16 mouse cellular contexts compared by ENCODE assay signal in genomic region chr12:32143151-32143550, GRCm38 (mm10).
DNase-seq lines count a peak whose midpoint lies in the region; ATAC-seq lines count a peak whose summit lies in the region.
"Had no signal": no experiment of that assay in that cellular context is flagged by ENCODE, and none has a peak within 500 bp of the region (broad histone marks: within the 10 kb centered on the region; RNA-seq: fewer than 3 reads in every experiment).

No protein-coding gene starts in this region.

- H3K27ac ChIP-seq in lung, embryonic 15.5 days, result no peak overlapping the region
- peak overlapping the region; percentile 7; the same call in 1 of the 2 replicates for H3K27ac ChIP-seq in brown adipose tissue, adult 24 weeks (replicated peaks; ENCODE audit: low read depth, low read length)
- no peak overlapping the region for H3K27ac ChIP-seq in intestine, embryonic 16.5 days (ENCODE audit: low read length)
- no peak overlapping the region for H3K27ac ChIP-seq in stomach, embryonic 15.5 days
- H3K27ac ChIP-seq: embryonic facial prominence, embryonic 15.5 days; heart, adult 2 months; hindbrain, embryonic 10.5 days had no signal

- DNase-seq in lung, postnatal 14 days, result no peak
- no peak for DNase-seq in layer of hippocampus, adult 9-11 months
- DNase-seq in right cerebral cortex, postnatal 36 days (ENCODE audit: low spot score in 2 of 2), result no peak
- DNase-seq: adrenal gland, adult 2 months; cerebellum, adult 11 months; heart, adult 2 months; kidney, adult 11 months; midbrain, embryonic 14.5 days had no signal

- WGBS in lung, embryonic 15.5 days, result 50% methylated on average over 4 of the region's 4 CpGs
- WGBS in intestine, embryonic 16.5 days, result 56% methylated on average over 4 of the region's 4 CpGs
- WGBS in stomach, embryonic 15.5 days, result 47% methylated on average over 4 of the region's 4 CpGs

- H3K9me3 ChIP-seq in lung, embryonic 15.5 days, result no peaks in the 10 kb centered on the region
- no peaks in the 10 kb centered on the region for H3K9me3 ChIP-seq in intestine, embryonic 16.5 days (ENCODE audit: control insufficient read depth, low read length)
- no peaks in the 10 kb centered on the region for H3K9me3 ChIP-seq in stomach, embryonic 15.5 days
- H3K9me3 ChIP-seq: embryonic facial prominence, embryonic 15.5 days; hindbrain, embryonic 10.5 days had no signal

- no peak overlapping the region for H3K9ac ChIP-seq in lung, embryonic 15.5 days
- no peak overlapping the region for H3K9ac ChIP-seq in intestine, embryonic 16.5 days (ENCODE audit: low read depth, low read length)
- H3K9ac ChIP-seq in stomach, embryonic 15.5 days, result no peak overlapping the region
- H3K9ac ChIP-seq: embryonic facial prominence, embryonic 15.5 days had no signal

- H3K36me3 ChIP-seq in lung, embryonic 15.5 days, result no peaks in the 10 kb centered on the region
- H3K36me3 ChIP-seq in intestine, embryonic 16.5 days (ENCODE audit: control insufficient read depth, insufficient read depth, low read length), result no peaks in the 10 kb centered on the region
- no peaks in the 10 kb centered on the region for H3K36me3 ChIP-seq in stomach, embryonic 15.5 days
- H3K36me3 ChIP-seq: embryonic facial prominence, embryonic 15.5 days; hindbrain, embryonic 10.5 days had no signal

- no peaks in the 10 kb centered on the region for H3K27me3 ChIP-seq in lung, embryonic 15.5 days
- no peaks in the 10 kb centered on the region for H3K27me3 ChIP-seq in intestine, embryonic 16.5 days (replicated peaks; ENCODE audit: control insufficient read depth, insufficient read depth, low read length)
- no peaks in the 10 kb centered on the region for H3K27me3 ChIP-seq in stomach, embryonic 15.5 days (replicated peaks)
- H3K27me3 ChIP-seq: embryonic facial prominence, embryonic 15.5 days; Patski had no signal

- no peak overlapping the region for H3K4me2 ChIP-seq in lung, embryonic 15.5 days
- no peak overlapping the region for H3K4me2 ChIP-seq in intestine, embryonic 16.5 days (ENCODE audit: low read depth, low read length)
- no peak overlapping the region for H3K4me2 ChIP-seq in stomach, embryonic 15.5 days
- H3K4me2 ChIP-seq: embryonic facial prominence, embryonic 15.5 days had no signal

- ATAC-seq in lung, embryonic 15.5 days (ENCODE audit: borderline replicate concordance, extremely low read depth, low FRiP score, low TSS enrichment), result peak; percentile 27; the same call in 1 of the 2 replicates
- ATAC-seq in intestine, embryonic 16.5 days, result peak; percentile 71
- peak; percentile 91 for ATAC-seq in stomach, embryonic 15.5 days (ENCODE audit: insufficient read depth, low FRiP score, low read depth)
- ATAC-seq: CD4-positive, CD25-positive, alpha-beta regulatory T cell, adult 4 months; Patski had no signal

- H3K4me3 ChIP-seq in lung, embryonic 15.5 days, result no peak overlapping the region
- H3K4me3 ChIP-seq in brown adipose tissue, adult 24 weeks (ENCODE audit: insufficient read depth, low read depth, low read length), result no peak overlapping the region
- H3K4me3 ChIP-seq in intestine, embryonic 16.5 days (ENCODE audit: low read length), result no peak overlapping the region
- H3K4me3 ChIP-seq in stomach, embryonic 15.5 days (replicated peaks), result no peak overlapping the region
- H3K4me3 ChIP-seq: embryonic facial prominence, embryonic 15.5 days; heart, adult 2 months; hindbrain, embryonic 10.5 days had no signal

- peaks cover 10% of the 10 kb centered on the region; the same call in 1 of the 2 replicates for H3K4me1 ChIP-seq in lung, embryonic 15.5 days
- H3K4me1 ChIP-seq in brown adipose tissue, adult 24 weeks (ENCODE audit: control insufficient read depth, insufficient read depth, insufficient read length, low read length), result peaks cover 7% of the 10 kb centered on the region
- H3K4me1 ChIP-seq in intestine, embryonic 16.5 days (ENCODE audit: control insufficient read depth, insufficient read depth, low read length), result 0 out of 2 replicates have a peak, but pooled peaks cover 6% of the 10 kb centered on the region
- H3K4me1 ChIP-seq in stomach, embryonic 15.5 days, result peaks cover 13% of the 10 kb centered on the region; the same call in 1 of the 2 replicates

Comparison
In these comparisons a context has a peak if more than half of its experiments do, and no peak if none do; other contexts are left out.
1. ATAC-seq: peak in every context shown above with its lines; median percentile 91 in stomach, embryonic 15.5 days; 71 in intestine, embryonic 16.5 days; 27 in lung, embryonic 15.5 days.